Mouse (Mus musculus): ENCODE results near the gene Naglu.

- no peak for TF ChIP-seq PAX5 (IDR thresholded peaks at IDR 0.05; ENCODE audit: low read length)
- TF ChIP-seq BHLHE40 (IDR thresholded peaks at IDR 0.05; ENCODE audit: low read depth, low read length): no peak
- no peak; a peak in 1 of 4 replicates for TF ChIP-seq CTCF (conservative IDR thresholded peaks at IDR 0.05 in 1 of 2, IDR thresholded peaks at IDR 0.05 in 1 of 2; ENCODE audit: low read depth in 2 of 2, low read length in 2 of 2)
- no peak for TF ChIP-seq SMC3 (IDR thresholded peaks at IDR 0.05; ENCODE audit: low read depth, low read length)
- no peak for TF ChIP-seq ZKSCAN1 (IDR thresholded peaks at IDR 0.05; ENCODE audit: borderline replicate concordance, low read depth, low read length)
- no peak for TF ChIP-seq EP300 (IDR thresholded peaks at IDR 0.05; ENCODE audit: low read length)
- TF ChIP-seq MYC (IDR thresholded peaks at IDR 0.05; ENCODE audit: low read depth, low read length): no peak
- no peak for TF ChIP-seq POLR2A (IDR thresholded peaks at IDR 0.05; ENCODE audit: low read depth, low read length)
- TF ChIP-seq USF1 (IDR thresholded peaks at IDR 0.05; ENCODE audit: low read depth, low read length): no peak
Observed at GRCm38 (mm10) chr11:101061049-101061448, 8.8 kb upstream of the Naglu start.
